Mouse (Mus musculus) urinary bladder, postnatal 14 days (tissue): Measurements from ENCODE around the gene Catsperd.
A peak's percentile ranks its signal among the peaks of the same experiment; 100 is the strongest.

ENCODE experiments used
- DNase-seq: peaks from one replicate; pipeline ENCODE4 v3.0.0; 2021; ENCODE audit warnings: low spot score

The Catsperd gene

DNA sequence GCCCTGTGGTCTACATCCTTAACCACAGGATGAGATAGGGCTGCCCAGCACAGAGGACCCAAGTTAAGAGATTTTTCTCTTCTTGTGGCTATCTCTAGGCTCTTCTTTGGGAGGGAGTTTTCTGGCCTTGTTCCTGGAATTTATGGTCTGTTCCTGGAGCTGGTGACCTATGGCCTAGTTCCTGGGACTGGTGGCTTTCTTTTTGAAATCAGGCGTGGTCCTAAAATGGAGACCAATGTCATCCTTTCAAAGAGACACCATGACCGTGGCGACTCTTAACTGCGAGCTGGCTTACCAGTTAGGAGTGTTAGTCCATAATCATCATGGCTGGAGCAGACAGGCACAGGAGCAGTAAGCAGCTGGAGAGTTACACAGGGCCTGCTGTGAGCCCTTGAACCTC lies 38.4 kb downstream of the Catsperd start:
- DNase-seq: no peak

DNA sequence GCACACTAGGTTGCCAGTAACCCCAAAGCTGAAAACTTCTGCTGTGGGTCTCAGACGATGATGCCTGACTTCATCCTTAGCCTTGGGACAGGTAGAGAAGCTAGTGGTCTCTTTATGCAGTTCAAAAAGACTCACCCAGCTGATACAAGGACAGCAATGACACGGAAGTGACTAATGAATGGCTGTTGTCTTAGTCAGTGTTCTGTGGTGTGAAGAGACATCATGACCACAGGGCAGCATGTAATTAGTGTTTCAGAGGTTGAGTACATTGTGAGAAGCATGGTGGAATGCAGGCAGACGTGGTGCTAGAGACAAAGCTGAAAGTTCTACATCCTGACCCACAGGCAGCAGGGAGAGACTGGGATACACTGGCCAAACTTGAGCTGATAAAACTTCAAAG lies 39.6 kb downstream of the Catsperd start:
- no peak for DNase-seq

DNA sequence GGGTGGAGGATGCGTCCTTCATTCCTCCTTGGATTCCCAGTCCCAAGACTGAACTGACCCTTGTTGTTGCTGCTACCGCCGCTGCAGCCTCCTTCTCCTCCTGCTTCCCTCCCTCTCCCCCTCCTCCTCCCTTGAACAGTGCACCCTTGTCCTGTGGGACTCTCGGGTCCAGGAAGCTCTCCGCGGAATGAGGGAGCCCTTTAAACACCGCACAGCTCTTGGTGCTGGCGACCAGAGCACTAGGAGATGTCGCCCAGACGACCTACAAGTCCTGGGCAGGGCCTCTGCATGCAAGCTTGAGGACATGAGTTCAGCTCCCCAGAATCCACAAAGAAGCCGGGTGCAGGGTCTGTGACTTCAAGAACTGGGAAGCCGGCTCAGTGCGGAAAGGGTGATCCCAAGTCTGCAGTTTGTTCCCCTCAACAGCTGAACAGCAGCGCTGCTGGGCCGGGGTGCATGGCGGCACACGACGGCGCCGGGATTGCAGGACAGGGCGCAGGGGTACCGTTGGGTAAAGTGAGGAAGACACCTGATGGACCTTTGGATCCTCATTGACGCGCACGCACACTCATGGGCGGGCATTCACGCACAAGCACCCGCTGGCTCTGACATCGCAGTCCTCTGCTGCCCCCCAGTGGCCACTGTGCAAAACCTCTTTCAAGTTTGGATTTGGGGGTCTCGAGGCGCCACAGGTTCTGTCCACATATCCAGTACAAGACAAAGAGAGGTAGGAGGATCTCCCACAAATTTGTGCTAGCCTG lies 40.6 kb downstream of the Catsperd start:
- DNase-seq: peak; percentile 83

DNA sequence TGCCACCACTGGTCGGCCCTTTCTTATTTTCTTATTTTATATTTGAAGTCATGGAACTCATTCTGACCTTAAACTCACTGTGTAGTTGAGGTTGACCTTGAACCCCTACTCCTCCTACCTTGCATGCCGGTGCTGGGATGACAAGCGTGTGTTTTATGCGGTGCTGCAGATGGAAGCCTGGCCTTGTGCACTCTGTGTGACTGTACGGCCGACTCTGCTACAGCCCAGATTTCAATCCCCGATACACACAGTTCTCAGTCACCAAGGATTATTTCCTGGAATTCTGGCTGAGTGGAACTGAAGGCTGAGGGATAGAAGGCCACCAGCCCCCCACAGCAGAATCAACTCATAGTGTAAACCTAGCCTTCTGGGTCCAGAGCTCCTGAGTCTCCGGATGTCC lies 41.8 kb downstream of the Catsperd start:
- DNase-seq: no peak

DNA sequence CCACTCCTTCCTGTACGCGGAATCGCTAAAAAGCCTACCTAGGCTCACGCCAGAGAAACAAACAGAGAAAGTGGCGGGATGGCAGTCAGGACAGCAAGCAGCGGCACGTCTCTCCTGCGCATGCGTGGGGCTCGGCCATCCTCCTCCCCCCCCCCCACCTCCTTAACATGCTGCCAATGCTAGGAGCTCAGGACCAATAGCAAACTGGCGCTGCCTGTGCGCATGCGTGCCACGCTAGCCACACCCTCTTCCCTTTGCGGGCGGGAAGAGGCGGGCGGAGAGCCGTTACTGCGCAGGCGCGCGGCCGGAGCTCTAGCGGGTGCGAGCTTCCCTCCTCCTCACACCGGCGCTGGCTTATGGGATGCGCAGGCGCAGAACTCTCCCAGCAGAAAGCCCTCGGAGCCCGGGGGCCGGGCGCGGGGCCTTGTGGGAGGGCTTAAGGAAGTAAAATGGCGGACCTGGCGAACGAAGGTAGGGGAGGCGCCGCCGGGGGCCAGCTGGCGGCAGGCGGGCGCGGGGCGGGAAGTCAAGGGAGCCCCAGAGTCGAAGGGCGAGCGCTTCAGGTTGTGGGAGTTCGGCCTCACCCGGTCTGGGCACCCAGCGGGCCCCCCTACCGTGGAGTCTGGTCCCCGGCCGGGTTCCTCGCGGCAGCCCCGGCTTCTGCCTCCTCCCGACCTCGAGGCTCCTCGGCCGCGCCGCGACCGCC lies 45.2 kb downstream of the Catsperd start, which contains the start of gene Ranbp3:
Ranbp3 (plus strand) TSS at position 354 of the 706 bp plus-strand sequence.
- peak; percentile 100 for DNase-seq

DNA sequence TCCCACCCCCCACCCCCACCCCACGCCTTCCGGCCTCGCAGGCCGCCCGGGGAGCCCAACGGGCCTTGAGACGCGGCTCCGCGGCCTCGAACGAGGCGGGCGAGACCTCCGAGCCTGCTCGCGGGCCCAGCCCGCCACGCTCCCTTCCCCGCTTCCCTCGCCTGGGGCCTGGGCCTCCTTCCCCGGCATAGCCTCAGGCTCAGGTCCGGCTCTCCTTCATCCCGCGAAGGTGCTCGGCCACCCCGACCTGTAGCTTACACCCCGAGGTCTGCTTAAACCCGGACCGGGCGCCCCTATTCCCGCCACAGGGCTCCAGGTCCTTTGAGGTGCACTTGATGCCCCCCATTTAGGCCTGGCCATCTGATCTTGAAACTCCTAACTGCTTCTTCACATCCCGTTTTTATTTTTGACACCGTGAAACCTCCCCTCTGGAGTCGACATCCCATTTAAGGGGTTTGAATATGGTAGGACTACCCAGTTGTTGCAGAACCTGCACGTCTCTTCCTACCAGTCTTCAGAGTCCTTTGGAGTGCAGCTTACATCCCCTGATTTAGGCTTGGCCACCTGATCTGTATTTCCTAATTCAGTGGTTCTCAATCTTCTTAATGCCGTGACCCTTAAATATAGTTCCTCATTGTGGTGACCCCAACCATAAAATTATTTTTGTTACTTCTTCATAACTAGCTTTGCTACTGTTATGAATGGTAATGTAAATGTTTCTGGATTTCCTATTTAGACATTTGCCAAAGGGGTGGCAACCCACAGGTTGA lies 45.9 kb downstream of the Catsperd start:
- DNase-seq: no peak

DNA sequence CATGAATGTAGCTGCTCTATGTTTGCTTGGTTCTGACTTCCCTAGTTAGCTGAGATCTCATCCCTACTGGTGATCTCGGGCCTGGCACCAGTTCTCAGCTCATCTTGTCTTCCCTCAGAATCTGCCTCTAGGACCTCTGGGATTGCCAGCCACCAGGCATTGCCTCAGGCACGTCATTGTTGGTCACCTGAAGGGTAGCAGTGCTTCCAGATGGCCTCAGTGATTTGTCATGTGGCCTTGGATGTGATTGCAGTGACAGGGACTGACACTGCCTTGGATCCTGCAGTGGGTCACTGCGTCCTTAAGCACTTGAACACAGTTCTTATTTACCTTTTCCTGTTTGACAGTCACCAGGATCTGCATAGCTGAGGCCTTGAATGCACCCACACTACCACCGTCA lies 53.8 kb downstream of the Catsperd start:
- no peak for DNase-seq

DNA sequence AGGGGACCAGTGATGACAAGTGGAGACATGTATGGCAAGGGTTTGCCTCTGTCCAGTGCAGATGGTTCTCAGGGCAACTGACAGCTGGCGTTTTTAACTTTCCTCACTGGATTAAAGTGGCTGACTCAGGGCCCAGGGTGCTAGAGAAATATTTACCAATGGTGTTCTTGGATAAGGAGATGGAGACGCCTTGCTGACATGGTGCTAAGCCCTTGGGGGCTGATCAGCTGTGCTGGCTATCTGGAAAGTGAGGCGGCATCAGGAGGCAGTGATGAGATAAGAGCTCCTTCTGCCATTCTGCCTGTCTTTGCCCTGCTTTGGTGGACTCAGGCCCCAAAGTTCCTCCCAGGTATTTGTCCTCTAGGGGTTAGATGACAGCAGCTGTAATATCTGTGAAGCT lies 54.9 kb downstream of the Catsperd start:
- no peak for DNase-seq

DNA sequence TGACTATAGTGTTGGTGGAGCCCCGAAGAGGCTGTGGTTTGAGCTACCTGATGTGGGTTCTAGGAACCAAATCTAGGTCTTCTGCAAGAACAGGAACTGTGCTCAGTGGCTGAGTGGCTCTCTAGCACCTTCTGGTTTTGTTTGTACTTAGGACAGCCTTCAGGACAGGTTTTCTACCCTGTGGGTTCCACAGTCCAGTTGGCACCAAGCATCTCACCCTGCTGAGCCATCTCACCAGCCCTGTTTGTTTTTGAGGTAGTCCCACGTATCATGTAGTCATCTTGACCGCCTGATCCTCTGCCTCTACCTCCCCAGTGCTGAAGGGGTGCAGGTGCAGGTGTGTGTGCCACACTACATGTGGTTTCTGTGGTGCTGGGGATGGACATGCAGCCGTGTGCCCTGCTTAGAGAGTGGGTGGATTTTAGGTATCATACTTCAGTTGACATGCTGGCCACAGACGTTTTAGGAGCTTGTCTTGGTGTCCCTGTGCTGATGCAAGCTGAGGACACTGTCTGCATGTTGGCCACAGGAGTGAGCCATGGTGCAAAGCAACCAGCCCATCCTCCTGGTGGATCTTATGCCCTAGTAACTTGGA lies 55.7 kb downstream of the Catsperd start:
- no peak for DNase-seq

DNA sequence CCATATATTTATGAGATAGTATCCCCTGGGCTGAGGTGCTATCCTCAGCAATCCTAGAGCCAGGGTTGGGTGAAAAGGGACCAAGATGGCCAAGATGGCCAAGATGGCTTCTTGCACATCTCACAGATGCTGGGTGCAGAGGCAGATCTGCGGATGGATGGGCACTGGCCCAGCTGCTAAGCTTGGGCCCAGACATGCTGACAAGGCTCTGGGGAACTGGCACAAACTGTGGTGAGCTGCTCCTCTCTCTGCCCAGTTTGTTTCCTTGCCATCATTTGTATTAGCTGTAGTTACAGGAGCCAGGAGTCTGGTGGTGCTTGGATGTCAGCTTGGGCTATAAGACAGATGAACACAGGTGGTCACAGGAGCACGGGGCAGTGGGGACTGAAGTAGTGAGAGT lies 56.7 kb downstream of the Catsperd start:
- no peak for DNase-seq

DNA sequence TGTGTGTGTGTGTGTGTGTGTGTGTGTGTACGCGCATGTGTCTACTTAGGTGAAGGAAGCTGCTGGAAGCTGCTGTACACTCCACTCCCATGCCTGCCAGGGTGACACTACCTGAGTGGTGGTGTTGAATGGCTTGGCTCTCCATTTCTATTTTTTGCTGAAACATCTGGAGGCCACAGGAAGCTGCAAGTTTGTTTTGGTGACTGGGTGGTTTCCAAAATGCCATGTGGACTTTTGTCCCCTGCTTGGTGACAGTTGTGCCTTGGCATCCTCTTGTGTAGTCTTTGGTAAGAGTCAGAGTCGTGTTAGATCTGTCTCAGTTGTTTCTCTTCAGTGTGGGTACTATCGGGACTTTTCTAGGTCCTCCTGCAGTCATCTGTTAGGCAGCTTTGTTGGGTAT lies 58.9 kb downstream of the Catsperd start:
- DNase-seq: no peak

DNA sequence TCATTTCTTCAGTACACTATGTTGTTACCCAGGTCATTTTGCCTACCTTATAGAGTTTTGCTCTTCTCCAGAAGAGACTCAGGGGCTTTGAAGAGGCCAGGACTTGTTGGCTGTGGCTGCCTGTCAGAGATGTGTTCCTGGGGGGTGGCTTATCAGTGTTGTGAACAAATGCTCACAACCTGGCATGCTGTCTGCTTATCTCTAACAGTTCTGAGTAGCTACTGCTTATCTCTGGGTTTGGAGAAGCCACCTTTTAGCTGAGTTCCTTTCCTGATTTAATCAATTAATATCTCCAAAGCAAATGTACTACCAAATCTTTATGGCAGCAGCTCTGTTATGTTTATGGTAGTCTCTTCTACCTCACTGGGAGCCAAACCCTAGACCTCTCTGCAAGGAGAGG lies 60.1 kb downstream of the Catsperd start:
- no peak for DNase-seq

DNA sequence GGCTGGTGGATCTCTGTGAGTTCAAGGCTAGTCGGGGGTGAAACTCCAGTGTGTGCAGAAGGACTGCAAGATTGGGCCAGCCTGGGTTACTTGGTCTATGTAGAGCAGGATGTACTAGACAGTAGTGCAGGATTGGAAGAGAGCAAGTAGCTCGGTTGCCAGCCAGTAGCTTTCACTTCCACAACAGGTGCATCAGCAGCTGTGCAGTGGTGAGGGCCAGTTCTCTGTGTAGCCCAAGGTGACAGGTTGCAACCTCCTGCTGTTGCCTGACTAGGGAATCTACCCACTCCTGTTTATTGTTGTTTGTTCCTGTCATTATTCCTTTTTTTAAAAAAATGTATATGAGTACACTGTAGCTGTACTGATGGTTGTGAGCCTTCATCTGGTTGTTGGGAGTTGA lies 60.7 kb downstream of the Catsperd start:
- no peak for DNase-seq

DNA sequence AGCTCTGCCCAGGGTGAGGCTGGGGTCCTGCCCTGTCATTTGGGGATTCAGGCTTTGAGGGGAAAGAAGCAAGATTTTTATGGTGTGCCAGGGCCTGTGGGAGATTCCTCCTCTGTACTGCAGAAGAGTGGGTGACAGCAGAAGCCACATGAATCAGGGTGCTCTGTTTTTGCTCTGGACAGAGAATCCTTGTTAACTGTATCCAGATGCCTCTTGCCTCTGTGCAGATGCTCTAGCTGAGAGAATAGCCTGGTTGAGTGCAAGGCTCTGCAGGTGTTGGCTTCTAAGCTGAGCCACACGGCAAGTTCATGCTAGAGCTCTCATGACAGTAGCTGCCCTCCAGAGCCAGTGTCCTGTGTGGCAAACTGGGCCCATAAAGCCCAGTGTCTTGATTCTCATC lies 65.5 kb downstream of the Catsperd start:
- DNase-seq: no peak

DNA sequence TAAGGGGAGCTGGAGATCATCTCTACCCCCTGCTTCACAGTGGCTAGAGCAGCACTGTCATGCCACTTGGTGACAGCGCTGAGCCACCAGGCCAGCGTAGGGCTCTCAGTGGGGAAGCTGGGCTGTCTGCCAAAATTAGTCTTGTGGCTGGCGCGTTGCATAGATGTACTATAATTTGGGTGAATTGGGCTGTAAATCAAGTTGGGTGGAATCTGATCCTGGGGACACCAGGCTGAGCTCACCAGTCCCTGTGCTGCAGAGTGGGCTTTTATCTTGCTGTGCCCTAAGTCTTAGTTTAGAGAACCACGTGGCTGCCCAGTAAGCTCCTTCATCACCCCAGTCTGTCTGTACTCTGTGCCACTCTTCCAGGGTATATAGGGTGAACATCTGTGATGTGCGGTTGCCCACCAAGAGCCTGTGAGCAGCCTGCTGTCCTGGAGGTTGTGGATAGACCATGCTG lies 65.9 kb downstream of the Catsperd start:
- peak; percentile 32 for DNase-seq

DNA sequence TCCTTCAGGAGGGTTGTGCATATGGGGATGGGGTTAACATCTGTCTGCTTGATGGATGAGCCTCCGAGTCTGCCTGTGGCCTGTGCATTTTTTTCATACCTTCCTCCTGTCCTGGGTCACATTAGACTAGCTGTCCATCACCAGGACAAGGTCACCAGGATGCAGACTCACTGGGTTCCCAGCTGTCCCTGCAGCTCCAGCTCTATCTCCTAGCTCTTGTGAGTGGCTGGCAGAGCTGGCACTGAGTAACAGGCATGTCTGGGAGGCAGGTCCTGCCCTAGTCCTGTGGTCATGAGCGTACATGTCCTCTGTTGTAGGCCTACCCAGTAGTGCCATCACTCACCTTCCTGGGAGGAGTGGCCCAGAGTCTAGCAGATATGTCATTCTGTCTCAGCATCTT lies 72.5 kb downstream of the Catsperd start:
- DNase-seq: no peak

DNA sequence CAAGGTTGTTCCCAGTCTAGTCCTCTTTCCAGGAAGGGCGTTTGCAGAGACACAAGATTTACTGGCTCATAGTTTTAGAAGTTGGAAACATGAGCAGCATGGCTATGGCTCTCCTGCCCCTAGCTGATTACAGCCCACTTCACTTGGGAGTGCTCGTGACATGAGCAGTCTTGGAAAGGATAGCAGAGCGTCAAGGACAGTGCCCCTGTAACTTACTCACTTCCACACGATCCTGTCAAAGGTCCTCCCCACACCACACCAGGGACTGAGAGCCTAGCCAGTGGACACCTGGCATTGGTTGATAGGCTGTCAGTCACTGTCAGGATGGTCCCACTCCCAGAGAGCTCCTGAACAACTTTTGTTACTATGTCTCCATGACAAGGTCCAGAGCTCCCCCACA lies 75.1 kb downstream of the Catsperd start:
- DNase-seq: no peak

DNA sequence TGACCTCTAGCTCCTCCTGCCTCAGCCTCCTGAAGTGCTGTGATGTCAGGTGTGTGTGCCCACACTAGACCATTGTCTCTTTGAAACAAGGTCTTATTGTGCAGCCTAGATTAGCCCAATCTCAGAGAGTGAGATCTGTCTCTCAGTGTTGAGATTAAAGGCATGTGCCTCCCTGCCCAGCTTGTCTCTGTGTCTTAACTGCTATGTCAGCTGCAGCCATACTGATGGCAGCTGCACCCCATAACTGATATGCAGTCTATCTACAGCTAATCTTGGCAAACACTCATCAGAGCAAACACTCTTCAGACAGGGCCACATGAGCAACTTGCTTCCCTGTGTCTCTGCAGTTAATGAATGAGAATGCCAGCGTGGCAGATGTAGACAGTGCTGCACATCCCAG lies 78.6 kb downstream of the Catsperd start:
- no peak for DNase-seq

DNA sequence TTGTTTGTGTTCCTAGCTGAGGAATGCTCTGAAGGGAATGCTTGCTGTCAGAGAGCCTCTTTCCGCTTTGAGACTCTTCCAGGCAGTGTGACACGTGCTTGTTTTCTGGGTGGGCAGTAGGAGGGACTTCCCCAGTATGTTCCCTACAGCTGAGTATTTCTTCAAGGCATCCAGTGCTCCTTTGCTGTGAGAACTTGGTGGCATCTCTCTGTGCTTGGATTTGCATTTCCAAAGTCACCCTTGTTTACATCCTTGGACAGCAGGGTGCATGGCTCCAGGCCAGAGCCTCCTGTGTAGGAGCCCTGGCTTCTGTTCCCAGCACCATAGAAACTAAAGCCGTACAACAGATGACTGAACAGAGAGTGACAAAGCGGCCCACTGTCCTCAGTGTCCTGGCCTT lies 80.7 kb downstream of the Catsperd start:
- DNase-seq: no peak

DNA sequence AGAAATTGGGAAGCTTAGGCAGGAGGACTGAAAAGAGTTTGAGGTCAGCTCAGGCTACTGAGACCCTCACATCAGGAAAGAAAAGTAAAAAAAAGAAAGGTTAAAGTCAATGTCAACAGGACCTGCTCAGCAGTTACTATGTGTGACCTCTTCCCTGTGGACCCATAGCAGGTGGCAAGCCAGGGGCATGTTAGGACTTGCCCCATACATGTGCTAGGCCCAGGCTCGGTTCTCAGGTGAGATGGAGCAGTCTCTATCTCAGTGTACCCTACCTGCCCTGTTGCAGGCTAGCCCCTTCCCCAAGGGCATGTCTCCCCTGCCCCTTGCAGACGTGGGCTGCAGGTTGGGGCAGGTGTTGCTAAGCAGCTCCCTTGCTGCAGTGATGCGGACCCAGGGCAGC lies 81.8 kb downstream of the Catsperd start:
- DNase-seq: no peak
